Mouse (Mus musculus) stomach, embryonic 16.5 days (tissue): ENCODE measurements around the gene Phf3. TPM values are rescaled to one million over a fixed set of nuclear protein-coding genes. Genes with fewer than 3 reads are reported as not detected.

Experiments
- ATAC-seq: fragments of 200-750 bp; cut with Nextera tagmentation; 2 replicates; pipeline ENCODE4 v1.8.0; 2017; ENCODE audit warnings: moderate number of reproducible peaks, moderate TSS enrichment; ENCODE audit not compliant: insufficient read depth, low FRiP score
- H3K27ac ChIP-seq: fragments of 300-500 bp; sonication (generic); 2 replicates; pipeline ENCODE4 v1.5.1; 2014; ENCODE audit warnings: low read length
- H3K27me3 ChIP-seq: fragments of 300-500 bp; sonication (generic); 2 replicates; pipeline ENCODE4 v1.6.1; 2014; ENCODE audit warnings: low read length, control low read depth, mixed read lengths; ENCODE audit not compliant: control insufficient read depth, insufficient read depth
- H3K36me3 ChIP-seq: fragments of 300-500 bp; sonication (generic); 2 replicates; pipeline ENCODE4 v1.6.1; 2014; ENCODE audit warnings: low read length; ENCODE audit not compliant: control insufficient read depth, insufficient read depth
- H3K4me1 ChIP-seq: fragments of 300-500 bp; sonication (generic); 2 replicates; pipeline ENCODE4 v1.6.1; 2014; ENCODE audit warnings: low read length, control low read depth, mixed read lengths; ENCODE audit not compliant: control insufficient read depth, insufficient read depth
- H3K4me2 ChIP-seq: fragments of 300-500 bp; sonication (generic); 2 replicates; pipeline ENCODE4 v1.6.1; 2014; ENCODE audit warnings: low read depth, low read length, mixed read lengths
- H3K4me3 ChIP-seq: fragments of 300-500 bp; sonication (generic); replicated peaks from 2 replicates; pipeline ENCODE4 v1.5.1; 2014; ENCODE audit warnings: mild to moderate bottlenecking, low read length
- H3K9ac ChIP-seq: fragments of 300-500 bp; sonication (generic); 2 replicates; pipeline ENCODE4 v1.6.1; 2014; ENCODE audit warnings: low read length
- H3K9me3 ChIP-seq: fragments of 300-500 bp; sonication (generic); replicated peaks from 2 replicates; pipeline ENCODE4 v1.6.1; 2016; ENCODE audit warnings: low read length, control low read depth; ENCODE audit not compliant: control insufficient read depth
- WGBS: fragments of 180-500 bp; shearing (Covaris S2); extraction: QIAGEN DNeasy Blood & Tissue Kit; methylation state at CpG from one replicate; pipeline ENCODE4 v1.1.7; 2014; 5-methylcytosine and 5-hydroxymethylcytosine counted together
- polyA plus RNA-seq: library from polyadenylated mRNA; unstranded; fragments of >200 nt; fragmentation: Nextera tagmentation; extraction: Ambion mirVana; gene quantifications from 2 replicates; pipeline ENCODE4 v1.2.1, GENCODE M21; 2015

Phf3 gene
- polyA plus RNA-seq, 1 experiment from 2014 or later, result 22.7 TPM

GRCm38 (mm10) chr1:30804919-30805318, 68.8 kb downstream of the Phf3 start:
- no peak for ATAC-seq
- Histone ChIP-seq H3K36me3 (peaks cover 30% of the 10 kb centered on the region), H3K9ac (no peak overlapping the region), H3K27me3 (no peaks in the 10 kb centered on the region), H3K9me3 (no peaks in the 10 kb centered on the region), H3K27ac (no peak overlapping the region), H3K4me3 (no peak overlapping the region), H3K4me1 (no peaks in the 10 kb centered on the region), H3K4me2 (no peak overlapping the region)
- WGBS, result 94% methylated on average over 7 of the region's 7 CpGs

GRCm38 (mm10) chr1:30801911-30802310, 71.8 kb downstream of the Phf3 start:
- 90% methylated on average over 8 of the region's 8 CpGs for WGBS
- no peak overlapping the region for H3K4me3 ChIP-seq
- H3K4me1 ChIP-seq, result no peaks in the 10 kb centered on the region
- H3K9ac ChIP-seq, result no peak overlapping the region
- ATAC-seq, result no peak
- no peaks in the 10 kb centered on the region for H3K9me3 ChIP-seq
- H3K27ac ChIP-seq, result no peak overlapping the region
- no peaks in the 10 kb centered on the region for H3K27me3 ChIP-seq
- peaks cover 22% of the 10 kb centered on the region for H3K36me3 ChIP-seq
- H3K4me2 ChIP-seq, result no peak overlapping the region

- no peak overlapping the region for H3K9ac ChIP-seq
- ATAC-seq, result no peak
- WGBS, result 52% methylated on average over 6 of the region's 6 CpGs
Measured at GRCm38 (mm10) chr1:30799277-30799834, 74.4 kb downstream of the Phf3 start.

GRCm38 (mm10) chr1:30794606-30795005, 79.1 kb downstream of the Phf3 start:
- no peaks in the 10 kb centered on the region for H3K27me3 ChIP-seq
- 75% methylated on average over 5 of the region's 5 CpGs for WGBS
- H3K9me3 ChIP-seq, result no peaks in the 10 kb centered on the region
- H3K27ac ChIP-seq, result no peak overlapping the region
- no peak overlapping the region for H3K4me3 ChIP-seq
- no peak overlapping the region for H3K9ac ChIP-seq
- H3K4me1 ChIP-seq, result no peaks in the 10 kb centered on the region
- H3K4me2 ChIP-seq, result no peak overlapping the region
- no peaks in the 10 kb centered on the region for H3K36me3 ChIP-seq
- ATAC-seq, result no peak

More at GRCm38 (mm10) chr1:30799277-30799834, 74.4 kb downstream of the Phf3 start:
- Histone ChIP-seq H3K36me3 (peaks cover 6% of the 10 kb centered on the region; the same call in 1 of the 2 replicates), H3K27me3 (no peaks in the 10 kb centered on the region), H3K9me3 (no peaks in the 10 kb centered on the region), H3K4me1 (no peaks in the 10 kb centered on the region), H3K27ac (no peak overlapping the region), H3K4me3 (no peak overlapping the region), H3K4me2 (no peak overlapping the region)

- Histone ChIP-seq H3K9me3 (no peaks in the 10 kb centered on the region), H3K27ac (no peak overlapping the region), H3K36me3 (no peaks in the 10 kb centered on the region), H3K4me1 (no peaks in the 10 kb centered on the region), H3K4me2 (no peak overlapping the region), H3K27me3 (no peaks in the 10 kb centered on the region), H3K9ac (no peak overlapping the region), H3K4me3 (no peak overlapping the region)
- no peak for ATAC-seq
- WGBS, result 57% methylated on average over 7 of the region's 7 CpGs
Measured at GRCm38 (mm10) chr1:30793357-30793883, 80.3 kb downstream of the Phf3 start.

GRCm38 (mm10) chr1:30792935-30793334, 80.8 kb downstream of the Phf3 start:
- Histone ChIP-seq H3K9ac (no peak overlapping the region), H3K36me3 (no peaks in the 10 kb centered on the region), H3K27ac (no peak overlapping the region), H3K27me3 (no peaks in the 10 kb centered on the region), H3K4me1 (no peaks in the 10 kb centered on the region), H3K4me2 (no peak overlapping the region), H3K9me3 (no peaks in the 10 kb centered on the region), H3K4me3 (no peak overlapping the region)
- ATAC-seq, result no peak
- WGBS, result 39% methylated on average over 5 of the region's 5 CpGs

- WGBS, result 59% methylated on average over 1 of the region's 1 CpGs
- Histone ChIP-seq H3K36me3 (no peaks in the 10 kb centered on the region), H3K4me3 (no peak overlapping the region), H3K4me1 (no peaks in the 10 kb centered on the region), H3K27me3 (no peaks in the 10 kb centered on the region), H3K9me3 (no peaks in the 10 kb centered on the region), H3K4me2 (no peak overlapping the region), H3K9ac (no peak overlapping the region), H3K27ac (no peak overlapping the region)
- no peak for ATAC-seq
Measured at GRCm38 (mm10) chr1:30790220-30790619, 83.5 kb downstream of the Phf3 start.

GRCm38 (mm10) chr1:30789689-30790088, 84.0 kb downstream of the Phf3 start:
- ATAC-seq, result no peak
- no peak overlapping the region for H3K27ac ChIP-seq
- no peaks in the 10 kb centered on the region for H3K27me3 ChIP-seq
- H3K9ac ChIP-seq, result no peak overlapping the region
- no peaks in the 10 kb centered on the region for H3K4me1 ChIP-seq
- 56% methylated on average over 1 of the region's 1 CpGs for WGBS
- no peaks in the 10 kb centered on the region for H3K9me3 ChIP-seq
- no peaks in the 10 kb centered on the region for H3K36me3 ChIP-seq
- H3K4me3 ChIP-seq, result no peak overlapping the region
- no peak overlapping the region for H3K4me2 ChIP-seq

- no peaks in the 10 kb centered on the region for H3K27me3 ChIP-seq
- no peak overlapping the region for H3K27ac ChIP-seq
- H3K9me3 ChIP-seq, result no peaks in the 10 kb centered on the region
- H3K4me2 ChIP-seq, result no peak overlapping the region
- no peak overlapping the region for H3K4me3 ChIP-seq
- no peak for ATAC-seq
- no peaks in the 10 kb centered on the region for H3K36me3 ChIP-seq
- WGBS, result 48% methylated on average over 2 of the region's 2 CpGs
- no peak overlapping the region for H3K9ac ChIP-seq
- H3K4me1 ChIP-seq, result no peaks in the 10 kb centered on the region
Measured at GRCm38 (mm10) chr1:30789001-30789400, 84.7 kb downstream of the Phf3 start.
